Mouse (Mus musculus): Measurements from ENCODE around the gene Tfcp2l1. TPM values are rescaled to one million over a fixed set of nuclear protein-coding genes. Genes with fewer than 3 reads are reported as not detected.
"Not testable (repeated sequence)": the region's sequence is repeated elsewhere in the genome, so short reads cannot be mapped to it uniquely, and the experiment has no call there.

The Tfcp2l1 gene
- 0.19 and 0.30 TPM in 2 replicates for polyA plus RNA-seq (2015; fragmentation: Nextera tagmentation; extraction: Ambion mirVana)

GRCm38 (mm10) chr1:118627781-118628464 is at the start of gene Tfcp2l1:
Tfcp2l1 (plus strand) TSS chr1:118627945.
- Histone ChIP-seq H3K27ac (no peak within 1 kb of the TSS), H3K4me2 (peak within 1 kb of the TSS; percentile 93), H3K27me3 (peaks cover 48% of the 10 kb centered on the region), H3K9ac (peak within 1 kb of the TSS; percentile 65), H3K9me3 (no peaks in the 10 kb centered on the region), H3K36me3 (no peaks in the 10 kb centered on the region), H3K4me1 (replicated peaks) (peaks cover 13% of the 10 kb centered on the region), H3K4me3 (peak within 1 kb of the TSS; percentile 48)
- peak; percentile 85 for ATAC-seq (ENCODE audit: low FRiP score)
- WGBS, result under 1% methylated on average over 48 of the region's 48 CpGs

GRCm38 (mm10) chr1:118580174-118580702 is 47.5 kb upstream of the Tfcp2l1 start:
- 96% methylated on average over 2 of the region's 2 CpGs for WGBS
- H3K27ac ChIP-seq, result no peak overlapping the region
- H3K4me2 ChIP-seq, result no peak overlapping the region
- no peak for ATAC-seq (ENCODE audit: low FRiP score)
- no peaks in the 10 kb centered on the region for H3K9me3 ChIP-seq
- H3K9ac ChIP-seq, result no peak overlapping the region
- H3K4me1 ChIP-seq (replicated peaks), result no peaks in the 10 kb centered on the region
- H3K36me3 ChIP-seq, result peaks cover 61% of the 10 kb centered on the region
- no peak overlapping the region for H3K4me3 ChIP-seq
- no peaks in the 10 kb centered on the region for H3K27me3 ChIP-seq

GRCm38 (mm10) chr1:118581179-118581578 is 46.6 kb upstream of the Tfcp2l1 start:
- H3K27me3 ChIP-seq, result no peaks in the 10 kb centered on the region
- no peak overlapping the region for H3K27ac ChIP-seq
- ATAC-seq (ENCODE audit: low FRiP score), result no peak
- H3K4me2 ChIP-seq, result no peak overlapping the region
- WGBS, result 97% methylated on average over 8 of the region's 8 CpGs
- peaks cover 52% of the 10 kb centered on the region for H3K36me3 ChIP-seq
- H3K9ac ChIP-seq, result no peak overlapping the region
- no peaks in the 10 kb centered on the region for H3K9me3 ChIP-seq
- H3K4me3 ChIP-seq, result no peak overlapping the region
- no peaks in the 10 kb centered on the region for H3K4me1 ChIP-seq (replicated peaks)

- Histone ChIP-seq H3K4me1 (replicated peaks) (no peaks in the 10 kb centered on the region), H3K9me3 (no peaks in the 10 kb centered on the region), H3K4me2 (no peak overlapping the region), H3K9ac (no peak overlapping the region), H3K4me3 (no peak overlapping the region), H3K36me3 (peaks cover 55% of the 10 kb centered on the region), H3K27ac (no peak overlapping the region), H3K27me3 (no peaks in the 10 kb centered on the region)
- no peak for ATAC-seq (ENCODE audit: low FRiP score)
- 83% methylated on average over 5 of the region's 5 CpGs for WGBS
Measured at GRCm38 (mm10) chr1:118589721-118590120, 38.0 kb upstream of the Tfcp2l1 start.

GRCm38 (mm10) chr1:118592933-118593332 is 34.8 kb upstream of the Tfcp2l1 start:
- H3K4me1 ChIP-seq (replicated peaks), result no peaks in the 10 kb centered on the region
- H3K9ac ChIP-seq, result no peak overlapping the region
- WGBS, result 97% methylated on average over 4 of the region's 4 CpGs

GRCm38 (mm10) chr1:118595395-118595794 is 32.4 kb upstream of the Tfcp2l1 start:
- Histone ChIP-seq H3K36me3 (peaks cover 94% of the 10 kb centered on the region), H3K9me3 (no peaks in the 10 kb centered on the region), H3K27me3 (no peaks in the 10 kb centered on the region), H3K4me3 (no peak overlapping the region), H3K4me2 (no peak overlapping the region), H3K27ac (no peak overlapping the region), H3K4me1 (replicated peaks) (no peaks in the 10 kb centered on the region), H3K9ac (no peak overlapping the region)
- 88% methylated on average over 2 of the region's 2 CpGs for WGBS
- no peak for ATAC-seq (ENCODE audit: low FRiP score)

More at GRCm38 (mm10) chr1:118592933-118593332, 34.8 kb upstream of the Tfcp2l1 start:
- H3K27me3 ChIP-seq, result no peaks in the 10 kb centered on the region
- H3K27ac ChIP-seq, result no peak overlapping the region
- no peak overlapping the region for H3K4me3 ChIP-seq
- H3K36me3 ChIP-seq, result peaks cover 83% of the 10 kb centered on the region
- no peak overlapping the region for H3K4me2 ChIP-seq
- no peak for ATAC-seq (ENCODE audit: low FRiP score)
- H3K9me3 ChIP-seq, result no peaks in the 10 kb centered on the region

- ATAC-seq (ENCODE audit: low FRiP score), result no peak
- H3K36me3 ChIP-seq, result peaks cover 96% of the 10 kb centered on the region
- no peak overlapping the region for H3K9ac ChIP-seq
- no peaks in the 10 kb centered on the region for H3K27me3 ChIP-seq
- H3K4me1 ChIP-seq (replicated peaks), result no peaks in the 10 kb centered on the region
- no peak overlapping the region for H3K4me3 ChIP-seq
- H3K9me3 ChIP-seq, result no peaks in the 10 kb centered on the region
- 94% methylated on average over 2 of the region's 2 CpGs for WGBS
- H3K27ac ChIP-seq, result no peak overlapping the region
- no peak overlapping the region for H3K4me2 ChIP-seq
Measured at GRCm38 (mm10) chr1:118597475-118598213, 30.1 kb upstream of the Tfcp2l1 start.

GRCm38 (mm10) chr1:118598339-118598738 is 29.4 kb upstream of the Tfcp2l1 start:
- H3K27me3 ChIP-seq, result no peaks in the 10 kb centered on the region
- ATAC-seq (ENCODE audit: low FRiP score), result no peak
- H3K4me3 ChIP-seq, result no peak overlapping the region
- H3K4me2 ChIP-seq, result no peak overlapping the region
- no peaks in the 10 kb centered on the region for H3K9me3 ChIP-seq
- 82% methylated on average over 3 of the region's 3 CpGs for WGBS
- H3K4me1 ChIP-seq (replicated peaks), result no peaks in the 10 kb centered on the region
- H3K9ac ChIP-seq, result no peak overlapping the region
- H3K36me3 ChIP-seq, result peaks cover 96% of the 10 kb centered on the region
- no peak overlapping the region for H3K27ac ChIP-seq

- WGBS, result 92% methylated on average over 3 of the region's 3 CpGs
- H3K4me3 ChIP-seq, result no peak overlapping the region
- ATAC-seq (ENCODE audit: low FRiP score), result no peak
- no peaks in the 10 kb centered on the region for H3K27me3 ChIP-seq
- H3K27ac ChIP-seq, result no peak overlapping the region
- H3K4me1 ChIP-seq (replicated peaks), result no peaks in the 10 kb centered on the region
- peaks cover 25% of the 10 kb centered on the region for H3K36me3 ChIP-seq
- H3K9ac ChIP-seq, result no peak overlapping the region
- H3K9me3 ChIP-seq, result no peaks in the 10 kb centered on the region
- no peak overlapping the region for H3K4me2 ChIP-seq
Measured at GRCm38 (mm10) chr1:118613631-118614183, 14.0 kb upstream of the Tfcp2l1 start.

GRCm38 (mm10) chr1:118621055-118621454 is 6.7 kb upstream of the Tfcp2l1 start:
- H3K27me3 ChIP-seq; H3K36me3 ChIP-seq; ATAC-seq (ENCODE audit: low FRiP score); H3K9ac ChIP-seq; H3K4me3 ChIP-seq; H3K27ac ChIP-seq; H3K9me3 ChIP-seq; H3K4me1 ChIP-seq (replicated peaks); H3K4me2 ChIP-seq: not testable (repeated sequence)
- WGBS, result 88% methylated on average over 5 of the region's 5 CpGs

GRCm38 (mm10) chr1:118622857-118623256 is 4.9 kb upstream of the Tfcp2l1 start:
- Histone ChIP-seq H3K4me2 (no peak overlapping the region), H3K4me1 (replicated peaks) (peaks cover 5% of the 10 kb centered on the region), H3K27me3 (peaks cover 21% of the 10 kb centered on the region), H3K9me3 (no peaks in the 10 kb centered on the region), H3K27ac (no peak overlapping the region), H3K36me3 (no peaks in the 10 kb centered on the region), H3K4me3 (no peak overlapping the region), H3K9ac (no peak overlapping the region)
- no peak for ATAC-seq (ENCODE audit: low FRiP score)
- 56% methylated on average over 3 of the region's 3 CpGs for WGBS

GRCm38 (mm10) chr1:118625461-118625860 is 2.3 kb upstream of the Tfcp2l1 start:
- Histone ChIP-seq H3K27me3 (peaks cover 44% of the 10 kb centered on the region), H3K4me3 (no peak overlapping the region), H3K4me2 (no peak overlapping the region), H3K4me1 (replicated peaks) (peaks cover 13% of the 10 kb centered on the region), H3K27ac (no peak overlapping the region), H3K9me3 (no peaks in the 10 kb centered on the region), H3K9ac (no peak overlapping the region), H3K36me3 (no peaks in the 10 kb centered on the region)
- 29% methylated on average over 6 of the region's 6 CpGs for WGBS
- ATAC-seq (ENCODE audit: low FRiP score), result no peak
